Mouse (Mus musculus) ES-E14 (cell line): ENCODE results near the gene Astn2.

ENCODE experiments used
- CHD2 ChIP-seq: IDR thresholded peaks from 2 replicates; pipeline ENCODE4 v1.6.1; 2014; ENCODE audit warnings: mild to moderate bottlenecking, low read depth, low read length, inconsistent platforms
- HCFC1 ChIP-seq: IDR thresholded peaks from 2 replicates; pipeline ENCODE4 v1.6.1; 2012; ENCODE audit warnings: low read length, inconsistent platforms, borderline replicate concordance; ENCODE audit not compliant: insufficient read depth

- TF ChIP-seq CHD2 (no peak), HCFC1 (no peak)
These were observed 642.8 kb downstream of the Astn2 start for GRCm38 (mm10) chr4:65761658-65762057.
